Mouse (Mus musculus) bone marrow macrophage, adult 2 months (primary cell): ENCODE results near the gene Cbx5.
"Not testable (repeated sequence)": the region's sequence is repeated elsewhere in the genome, so short reads cannot be mapped to it uniquely, and the experiment has no call there.

Experiments used
- CTCF ChIP-seq: IDR thresholded peaks from 2 replicates; pipeline ENCODE4 v1.5.1; 2012; ENCODE audit warnings: low read depth, mild to moderate bottlenecking, low read length, moderate library complexity
- POLR2A ChIP-seq: IDR thresholded peaks from 2 replicates; pipeline ENCODE4 v1.6.1; 2012; ENCODE audit warnings: mild to moderate bottlenecking, low read depth, low read length, borderline replicate concordance

DNA sequence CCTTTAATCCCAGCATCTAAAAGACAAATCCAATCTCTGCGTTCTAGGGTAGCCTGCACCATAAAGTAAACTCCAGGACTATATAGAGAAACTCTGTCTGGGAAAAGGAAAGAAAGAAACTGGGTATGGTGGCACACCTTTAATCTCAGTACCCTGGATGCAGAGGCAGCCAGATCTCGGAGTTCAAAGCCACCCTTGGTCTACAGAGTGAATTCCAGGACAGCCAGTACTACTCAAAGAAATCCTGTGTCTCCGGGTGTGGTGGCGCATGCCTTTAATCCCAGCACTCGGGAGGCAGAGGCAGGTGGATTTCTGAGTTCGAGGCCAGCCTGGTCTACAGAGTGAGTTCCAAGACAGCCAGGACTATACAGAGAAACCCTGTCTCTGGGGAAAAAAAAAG lies 9.9 kb upstream of the Cbx5 start:
- TF ChIP-seq CTCF, POLR2A: not testable (repeated sequence)
